Mouse (Mus musculus) thymus, adult 2 months (tissue): ENCODE measurements at regions not wholly inside any gene's neighbourhood (a gene's known extent, or its start where the extent isn't known, plus 50 kb on each side); places are given as distances from the start of the nearest gene placed in this dataset.

Source experiments
- CTCF ChIP-seq: fragments of 200-500 bp; IDR thresholded peaks from 2 replicates; pipeline ENCODE4 v1.5.1; 2012; ENCODE audit warnings: mild to moderate bottlenecking, control low read depth, low read length, moderate library complexity, borderline replicate concordance; ENCODE audit not compliant: control insufficient read depth, poor library complexity, insufficient read depth; ENCODE audit errors: extremely low read depth
- POLR2A ChIP-seq: fragments of 200-500 bp; IDR thresholded peaks from 2 replicates; pipeline ENCODE4 v1.6.1; 2012; ENCODE audit warnings: mild to moderate bottlenecking, low read length, control low read depth, moderate library complexity; ENCODE audit not compliant: control insufficient read depth, poor library complexity, insufficient read depth; ENCODE audit errors: extremely low read depth

- no peak for TF ChIP-seq POLR2A
- no peak for TF ChIP-seq CTCF
Measured at GRCm38 (mm10) chr4:125901546-125902276, 122.6 kb upstream of the Csf3r start.
